ENCODE assay signal across 8 mouse cellular contexts in the genomic region with DNA sequence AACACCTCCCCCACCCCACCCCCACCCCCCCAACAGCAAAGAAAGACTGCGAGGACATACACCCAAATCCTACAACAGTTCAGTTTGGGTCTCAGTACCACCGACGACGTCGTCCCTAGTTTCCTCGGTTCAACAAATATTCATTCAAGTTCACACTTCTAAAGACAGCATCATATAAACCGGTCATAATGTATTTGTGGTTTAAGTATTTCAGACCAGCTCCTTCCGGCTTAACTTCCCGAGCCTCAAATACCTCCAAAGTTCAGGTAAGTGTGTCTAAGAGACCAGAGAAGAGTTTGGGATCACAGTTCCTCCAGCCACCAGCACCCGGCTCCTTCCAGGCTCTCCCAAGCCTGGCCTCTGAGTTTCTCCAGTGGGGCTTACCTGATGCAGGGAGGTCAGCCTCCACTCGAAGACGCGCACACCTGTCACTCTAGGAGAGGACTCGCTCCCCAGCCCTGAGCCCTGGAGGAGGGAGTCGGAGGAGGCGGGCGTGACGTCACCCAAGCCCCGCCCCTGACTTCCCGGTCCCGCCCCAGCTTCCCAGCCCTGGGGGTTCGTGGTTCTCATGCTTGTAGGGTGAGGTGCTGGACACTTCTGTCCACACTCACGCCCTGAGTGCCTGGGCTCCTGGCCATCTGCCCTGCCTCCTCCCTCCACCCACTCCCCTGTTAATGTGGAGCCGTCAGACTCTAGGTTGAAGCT. TPM values are rescaled to one million over a fixed set of nuclear protein-coding genes. Genes with fewer than 3 reads are reported as not detected.
A peak's percentile ranks its signal among the peaks of the same experiment; 100 is the strongest.
DNase-seq lines count a peak whose midpoint lies in the region; ATAC-seq and TF ChIP-seq lines count a peak whose summit lies in the region.

A gene (minus strand): TSS at position 461 of the 705 bp plus-strand sequence.

- H3K9me3 ChIP-seq in hindbrain, embryonic 12.5 days (replicated peaks), result no peaks in the 10 kb centered on the region

- TF ChIP-seq POLR2A in bone marrow, adult 2 months (IDR thresholded peaks at IDR 0.05; ENCODE audit: borderline replicate concordance, control insufficient read depth, low read depth, low read length), result no peak; the same call in 1 of the 2 replicates

- H3K27me3 ChIP-seq in hindbrain, embryonic 12.5 days, result peaks cover 27% of the 10 kb centered on the region
- no peaks in the 10 kb centered on the region for H3K27me3 ChIP-seq in splenic B cell, adult 2 months (ENCODE audit: control insufficient read depth, insufficient read depth, low read length, poor library complexity, severe bottlenecking)

- H3K36me3 ChIP-seq in hindbrain, embryonic 12.5 days, result no peaks in the 10 kb centered on the region
- H3K36me3 ChIP-seq in splenic B cell, adult 2 months (ENCODE audit: control insufficient read depth, insufficient read depth, low read length, poor library complexity, severe bottlenecking), result no peaks in the 10 kb centered on the region

- 2% methylated on average over 24 of the region's 24 CpGs for WGBS in bone marrow, adult 2 months
- 1% methylated on average over 24 of the region's 24 CpGs for WGBS in hindbrain, embryonic 12.5 days

- no peaks in the 10 kb centered on the region; the same call in 1 of the 2 replicates for H3K4me1 ChIP-seq in bone marrow, adult 2 months (ENCODE audit: control insufficient read depth, insufficient read depth, low read length)
- peaks cover 7% of the 10 kb centered on the region for H3K4me1 ChIP-seq in hindbrain, embryonic 12.5 days

- no peak within 1 kb of the TSS for H3K27ac ChIP-seq in bone marrow, adult 2 months (ENCODE audit: control insufficient read depth, insufficient read depth, low read depth, low read length, poor library complexity)
- H3K27ac ChIP-seq in hindbrain, embryonic 12.5 days, result no peak within 1 kb of the TSS

- ATAC-seq in cerebellum, adult (ENCODE audit: insufficient number of reproducible peaks, low FRiP score, low TSS enrichment), result no peak; the same call in 1 of the 2 replicates
- ATAC-seq in hindbrain, embryonic 12.5 days (ENCODE audit: low FRiP score), result peak; percentile 63; the same call in 1 of the 2 replicates

- peak within 1 kb of the TSS; percentile 57 for H3K4me2 ChIP-seq in hindbrain, embryonic 12.5 days (replicated peaks)

- peak; percentile 65 to 67 for DNase-seq in cerebellum, postnatal 10 days
- DNase-seq in forelimb bud, embryonic 11.5 days (ENCODE audit: low read depth, low spot score), result peak; percentile 35
- DNase-seq in layer of hippocampus, postnatal 25 days (ENCODE audit: extremely low spot score in 1 of 2, low spot score in 1 of 2), result no peak
- peak; percentile 86 for DNase-seq in lung, postnatal 36 days
- DNase-seq in splenic B cell, adult 2 months (ENCODE audit: low read depth, low spot score), result peak; percentile 55

- no peak for TF ChIP-seq CTCF in bone marrow, adult 2 months (IDR thresholded peaks at IDR 0.05; ENCODE audit: control insufficient read depth, insufficient read depth, low read length)

- H3K4me3 ChIP-seq in bone marrow, adult 2 months (replicated peaks; ENCODE audit: control insufficient read depth, low read depth, low read length), result peak within 1 kb of the TSS; percentile 23
- H3K4me3 ChIP-seq in hindbrain, embryonic 12.5 days, result peak within 1 kb of the TSS; percentile 20

- peak within 1 kb of the TSS; percentile 23; the same call in 1 of the 2 replicates for H3K9ac ChIP-seq in hindbrain, embryonic 12.5 days

RNA-seq across cellular contexts. Expression of the gene that starts here (rescaled TPM):
- polyA plus RNA-seq in bone marrow, adult 2 months (2011; ENCODE audit: insufficient read depth, insufficient read length, low replicate concordance, missing spikeins), result 12.3 and 34.2 TPM in 2 replicates
- polyA plus RNA-seq in hindbrain, embryonic 12.5 days (2016; fragmentation: Nextera tagmentation; extraction: Ambion mirVana), result 280 and 284 TPM in 2 replicates
- total RNA-seq in layer of hippocampus, postnatal 25 days (2021), result 100 to 1,000 TPM; 110 to 121 TPM

Comparison
In these comparisons a context has a peak if more than half of its experiments do, and no peak if none do; other contexts are left out.
1. DNase-seq: peak in cerebellum, postnatal 10 days (2 of 2), forelimb bud, embryonic 11.5 days (single experiment), lung, postnatal 36 days (single experiment) and splenic B cell, adult 2 months (single experiment); none in layer of hippocampus, postnatal 25 days (0 of 2).